Mouse (Mus musculus): ENCODE measurements around the gene 1700061G19Rik. TPM values are rescaled to one million over a fixed set of nuclear protein-coding genes. Genes with fewer than 3 reads are reported as not detected.
"Not testable (repeated sequence)": the region's sequence is repeated elsewhere in the genome, so short reads cannot be mapped to it uniquely, and the experiment has no call there.

The 1700061G19Rik gene
- polyA plus RNA-seq, 1 experiment from 2014 or later = 0.41 TPM

DNA sequence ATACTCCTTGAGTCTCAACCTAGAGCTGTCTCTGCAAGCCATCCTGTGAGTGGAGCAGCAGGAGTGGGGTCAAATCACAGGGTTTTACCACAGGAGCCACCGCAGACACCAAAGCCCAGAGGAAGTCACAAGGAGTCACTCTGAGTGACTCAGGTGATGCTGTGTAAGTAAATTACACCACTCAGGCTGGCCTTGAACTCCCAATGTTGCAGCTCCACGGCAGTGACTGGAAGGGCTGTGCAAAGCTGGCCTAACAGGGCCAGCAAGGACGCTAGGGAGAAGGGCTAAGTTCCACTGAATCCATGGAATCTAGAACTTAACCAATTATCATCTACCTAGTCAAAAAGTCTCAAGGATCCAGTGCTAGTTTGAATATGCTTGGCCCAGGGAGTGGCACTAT, 30.9 kb downstream of the 1700061G19Rik start:
- no peaks in the 10 kb centered on the region for H3K9me3 ChIP-seq (ENCODE audit: control insufficient read depth, low read length)
- H3K36me3 ChIP-seq (replicated peaks; ENCODE audit: control insufficient read depth, insufficient read depth) = peaks cover 61% of the 10 kb centered on the region
- no peak overlapping the region for H3K4me3 ChIP-seq (replicated peaks; ENCODE audit: low read length)
- H3K4me1 ChIP-seq (replicated peaks; ENCODE audit: control insufficient read depth, insufficient read depth, low read length) = no peaks in the 10 kb centered on the region
- no peak overlapping the region for H3K4me2 ChIP-seq (replicated peaks)
- H3K27me3 ChIP-seq (ENCODE audit: control insufficient read depth, insufficient read depth, low read length) = no peaks in the 10 kb centered on the region
- H3K9ac ChIP-seq = no peak overlapping the region
- H3K27ac ChIP-seq = no peak overlapping the region
- DNase-seq (ENCODE audit: low spot score) (no peak), ATAC-seq (ENCODE audit: low FRiP score) (no peak)
- WGBS = 93% methylated on average over 3 of the region's 3 CpGs

DNA sequence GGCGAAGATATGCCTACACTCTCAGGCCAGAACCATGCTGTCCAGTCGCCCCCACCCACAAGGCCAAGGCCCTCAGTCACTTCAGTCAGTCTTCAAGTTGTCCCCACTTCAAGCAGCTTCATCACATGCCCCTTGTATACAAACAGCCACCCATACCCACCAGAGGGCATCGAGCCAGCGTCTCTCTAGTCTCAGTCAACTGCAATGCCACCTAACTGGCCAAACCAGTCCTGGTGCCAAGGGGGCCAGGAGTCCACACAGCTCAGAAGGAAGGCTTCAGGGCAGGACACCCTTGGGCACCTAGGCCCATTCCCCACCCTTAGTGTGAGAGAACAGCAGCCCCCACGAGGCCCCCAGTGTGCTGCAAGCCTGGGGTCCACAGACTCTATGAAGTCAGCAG, 31.8 kb downstream of the 1700061G19Rik start:
- 93% methylated on average over 5 of the region's 5 CpGs for WGBS
- Histone ChIP-seq H3K4me2 (replicated peaks) (no peak overlapping the region), H3K4me3 (replicated peaks; ENCODE audit: low read length) (no peak overlapping the region), H3K27ac (no peak overlapping the region), H3K4me1 (replicated peaks; ENCODE audit: control insufficient read depth, insufficient read depth, low read length) (no peaks in the 10 kb centered on the region), H3K27me3 (ENCODE audit: control insufficient read depth, insufficient read depth, low read length) (no peaks in the 10 kb centered on the region), H3K9me3 (ENCODE audit: control insufficient read depth, low read length) (no peaks in the 10 kb centered on the region), H3K36me3 (replicated peaks; ENCODE audit: control insufficient read depth, insufficient read depth) (peaks cover 61% of the 10 kb centered on the region), H3K9ac (no peak overlapping the region)
- ATAC-seq (ENCODE audit: low FRiP score) (no peak), DNase-seq (ENCODE audit: low spot score) (no peak)

DNA sequence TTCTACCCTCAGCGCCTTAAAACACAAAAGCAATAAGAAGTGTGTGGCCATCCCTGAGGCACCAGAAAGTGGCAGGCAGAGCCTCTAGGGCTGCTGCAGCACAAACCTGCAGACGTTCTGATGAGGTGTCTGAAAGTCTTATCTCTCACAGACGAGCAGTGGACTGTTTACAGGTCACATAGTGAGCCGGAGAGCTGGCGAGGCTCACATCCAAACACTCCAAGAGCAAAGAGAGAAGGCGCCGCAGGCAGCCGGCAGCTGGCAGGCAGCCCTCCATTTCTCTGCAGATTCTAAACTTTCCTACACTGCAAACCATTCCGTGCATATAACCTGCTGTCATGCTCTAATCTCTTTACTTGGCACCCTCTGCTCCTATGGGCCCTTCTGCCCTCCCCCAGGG, 32.6 kb downstream of the 1700061G19Rik start:
- Histone ChIP-seq H3K27ac (no peak overlapping the region), H3K4me1 (replicated peaks; ENCODE audit: control insufficient read depth, insufficient read depth, low read length) (no peaks in the 10 kb centered on the region), H3K9me3 (ENCODE audit: control insufficient read depth, low read length) (no peaks in the 10 kb centered on the region), H3K36me3 (replicated peaks; ENCODE audit: control insufficient read depth, insufficient read depth) (peaks cover 59% of the 10 kb centered on the region), H3K4me2 (replicated peaks) (no peak overlapping the region), H3K4me3 (replicated peaks; ENCODE audit: low read length) (no peak overlapping the region), H3K9ac (no peak overlapping the region), H3K27me3 (ENCODE audit: control insufficient read depth, insufficient read depth, low read length) (no peaks in the 10 kb centered on the region)
- 82% methylated on average over 9 of the region's 9 CpGs for WGBS
- DNase-seq (ENCODE audit: low spot score) (no peak), ATAC-seq (ENCODE audit: low FRiP score) (no peak)

DNA sequence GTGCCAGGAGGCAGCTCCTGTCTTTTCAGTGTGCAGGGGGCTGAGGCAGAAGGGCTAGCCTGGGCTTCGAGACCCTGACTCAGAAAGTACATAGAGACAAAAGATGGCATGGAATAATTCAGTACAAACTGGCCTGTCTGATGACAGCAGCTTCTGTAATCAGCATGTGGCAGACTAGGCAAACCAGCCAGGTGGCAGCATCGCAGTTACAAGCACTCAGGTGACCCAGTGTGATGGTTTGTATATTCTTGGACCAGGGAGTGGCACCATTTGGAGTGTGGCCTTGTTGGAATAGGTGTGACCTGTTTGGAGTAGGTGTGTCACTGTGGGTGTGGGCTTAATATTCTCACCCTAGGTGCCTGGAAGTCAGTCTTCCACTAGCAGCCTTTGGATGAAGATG, 34.5 kb downstream of the 1700061G19Rik start:
- H3K4me1 ChIP-seq (replicated peaks; ENCODE audit: control insufficient read depth, insufficient read depth, low read length); H3K9me3 ChIP-seq (ENCODE audit: control insufficient read depth, low read length); H3K27me3 ChIP-seq (ENCODE audit: control insufficient read depth, insufficient read depth, low read length); DNase-seq (ENCODE audit: low spot score); ATAC-seq (ENCODE audit: low FRiP score); H3K27ac ChIP-seq; H3K4me3 ChIP-seq (replicated peaks; ENCODE audit: low read length); H3K4me2 ChIP-seq (replicated peaks); H3K9ac ChIP-seq: not testable (repeated sequence)
- 83% methylated on average over 2 of the region's 2 CpGs for WGBS
- H3K36me3 ChIP-seq (replicated peaks; ENCODE audit: control insufficient read depth, insufficient read depth) = peaks cover 56% of the 10 kb centered on the region

DNA sequence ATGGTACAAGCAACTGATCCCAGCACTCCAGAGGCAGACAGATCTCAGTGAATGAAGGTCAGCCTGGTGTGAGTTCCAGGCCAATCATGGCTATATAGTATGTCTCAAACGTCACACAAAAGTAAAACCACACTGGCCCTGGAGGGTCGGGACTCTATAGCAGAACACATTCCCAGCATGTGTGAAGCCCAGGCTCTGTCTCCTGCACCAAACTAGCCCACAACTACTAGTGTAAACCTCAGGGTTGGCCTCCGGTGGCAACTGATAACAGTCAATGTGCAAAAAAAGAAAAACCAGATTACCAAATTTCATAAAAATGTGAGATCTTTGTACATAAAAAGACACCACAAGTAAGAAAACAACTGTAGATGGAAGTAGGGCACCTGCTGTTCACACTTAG, 37.7 kb downstream of the 1700061G19Rik start:
- no peak overlapping the region for H3K4me2 ChIP-seq (replicated peaks)
- peaks cover 67% of the 10 kb centered on the region for H3K36me3 ChIP-seq (replicated peaks; ENCODE audit: control insufficient read depth, insufficient read depth)
- H3K9me3 ChIP-seq (ENCODE audit: control insufficient read depth, low read length) = no peaks in the 10 kb centered on the region
- no peaks in the 10 kb centered on the region for H3K4me1 ChIP-seq (replicated peaks; ENCODE audit: control insufficient read depth, insufficient read depth, low read length)
- no peak overlapping the region for H3K9ac ChIP-seq
- 92% methylated on average over 3 of the region's 3 CpGs for WGBS
- no peak for DNase-seq (ENCODE audit: low spot score)
- H3K4me3 ChIP-seq (replicated peaks; ENCODE audit: low read length) = no peak overlapping the region
- no peak overlapping the region for H3K27ac ChIP-seq
- H3K27me3 ChIP-seq (ENCODE audit: control insufficient read depth, insufficient read depth, low read length) = no peaks in the 10 kb centered on the region
- no peak for ATAC-seq (ENCODE audit: low FRiP score)

DNA sequence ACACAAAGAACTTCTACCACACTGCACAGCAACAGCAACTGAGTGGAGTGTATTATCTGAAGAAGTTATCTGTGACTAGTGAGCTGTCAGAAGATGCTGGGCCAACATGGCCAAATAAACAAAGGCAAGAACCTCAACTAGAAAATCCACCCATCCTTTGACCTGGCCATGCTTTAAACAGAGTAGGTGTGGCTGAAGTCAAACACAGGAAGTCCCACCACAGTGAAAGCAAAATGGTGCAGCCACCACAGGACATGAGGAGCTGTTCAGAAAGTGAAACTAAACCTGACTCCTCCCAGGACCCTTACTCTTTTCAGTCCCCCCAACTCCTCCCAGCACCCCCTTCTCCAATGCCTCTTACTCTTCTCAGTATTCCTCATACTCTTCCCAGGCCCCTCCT, 38.2 kb downstream of the 1700061G19Rik start:
- H3K4me3 ChIP-seq (replicated peaks; ENCODE audit: low read length) = no peak overlapping the region
- no peaks in the 10 kb centered on the region for H3K4me1 ChIP-seq (replicated peaks; ENCODE audit: control insufficient read depth, insufficient read depth, low read length)
- DNase-seq (ENCODE audit: low spot score) (no peak), ATAC-seq (ENCODE audit: low FRiP score) (no peak)
- no peak overlapping the region for H3K4me2 ChIP-seq (replicated peaks)
- H3K36me3 ChIP-seq (replicated peaks; ENCODE audit: control insufficient read depth, insufficient read depth) = peaks cover 68% of the 10 kb centered on the region
- no peak overlapping the region for H3K27ac ChIP-seq
- H3K9ac ChIP-seq = no peak overlapping the region
- H3K9me3 ChIP-seq (ENCODE audit: control insufficient read depth, low read length) = no peaks in the 10 kb centered on the region
- H3K27me3 ChIP-seq (ENCODE audit: control insufficient read depth, insufficient read depth, low read length) = no peaks in the 10 kb centered on the region

DNA sequence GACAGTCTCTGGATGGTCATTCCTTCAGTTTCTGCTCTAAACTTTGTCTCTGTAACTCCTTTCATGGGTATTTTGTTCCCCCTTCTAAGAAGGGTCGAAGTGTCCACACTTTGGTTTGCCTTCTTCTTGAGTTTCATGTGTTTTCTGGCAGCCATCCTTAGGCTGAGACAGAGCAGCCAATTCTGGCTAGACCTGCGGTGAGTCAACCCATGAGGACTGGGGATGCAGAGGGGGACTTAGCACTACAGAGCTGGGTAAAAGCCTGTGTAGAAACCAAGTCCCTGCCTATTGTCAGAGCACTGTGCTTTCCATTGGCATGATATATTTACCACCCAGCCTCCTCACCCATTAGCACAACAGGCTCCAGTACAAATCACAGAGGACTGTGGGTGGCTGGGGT, 41.9 kb downstream of the 1700061G19Rik start:
- peaks cover 74% of the 10 kb centered on the region for H3K36me3 ChIP-seq (replicated peaks; ENCODE audit: control insufficient read depth, insufficient read depth)
- 94% methylated on average over 2 of the region's 2 CpGs for WGBS
- no peaks in the 10 kb centered on the region for H3K27me3 ChIP-seq (ENCODE audit: control insufficient read depth, insufficient read depth, low read length)
- H3K9me3 ChIP-seq (ENCODE audit: control insufficient read depth, low read length) = no peaks in the 10 kb centered on the region
- no peak overlapping the region for H3K4me2 ChIP-seq (replicated peaks)
- no peaks in the 10 kb centered on the region for H3K4me1 ChIP-seq (replicated peaks; ENCODE audit: control insufficient read depth, insufficient read depth, low read length)
- H3K27ac ChIP-seq = no peak overlapping the region
- DNase-seq (ENCODE audit: low spot score) (no peak), ATAC-seq (ENCODE audit: low FRiP score) (no peak)
- H3K9ac ChIP-seq = no peak overlapping the region
- H3K4me3 ChIP-seq (replicated peaks; ENCODE audit: low read length) = no peak overlapping the region

DNA sequence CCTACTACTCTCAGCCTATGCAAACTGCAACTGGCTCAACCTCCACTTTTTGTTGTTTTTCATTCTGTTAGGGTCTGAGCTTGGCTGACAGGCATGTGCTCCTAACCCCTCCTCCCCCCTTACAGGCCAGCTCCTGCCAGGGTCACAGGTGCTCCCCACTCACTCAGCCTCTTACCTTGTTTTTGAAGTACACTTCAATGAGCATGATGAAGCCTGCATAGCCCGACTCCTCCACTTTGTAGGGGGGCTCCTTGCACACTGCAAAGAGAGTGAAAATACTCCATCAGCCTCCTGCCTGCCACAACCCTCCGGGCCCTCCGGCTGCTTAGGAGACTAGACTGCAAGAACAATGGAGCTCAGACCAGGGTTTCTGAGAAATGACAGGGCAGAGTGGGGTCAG, 44.4 kb downstream of the 1700061G19Rik start:
- Histone ChIP-seq H3K4me3 (replicated peaks; ENCODE audit: low read length) (no peak overlapping the region), H3K4me1 (replicated peaks; ENCODE audit: control insufficient read depth, insufficient read depth, low read length) (no peaks in the 10 kb centered on the region), H3K9ac (no peak overlapping the region), H3K9me3 (ENCODE audit: control insufficient read depth, low read length) (no peaks in the 10 kb centered on the region), H3K4me2 (replicated peaks) (no peak overlapping the region), H3K27me3 (ENCODE audit: control insufficient read depth, insufficient read depth, low read length) (no peaks in the 10 kb centered on the region), H3K36me3 (replicated peaks; ENCODE audit: control insufficient read depth, insufficient read depth) (peaks cover 71% of the 10 kb centered on the region), H3K27ac (no peak overlapping the region)
- no peak for DNase-seq (ENCODE audit: low spot score)
- ATAC-seq (ENCODE audit: low FRiP score) = no peak
- WGBS = 84% methylated on average over 3 of the region's 3 CpGs

DNA sequence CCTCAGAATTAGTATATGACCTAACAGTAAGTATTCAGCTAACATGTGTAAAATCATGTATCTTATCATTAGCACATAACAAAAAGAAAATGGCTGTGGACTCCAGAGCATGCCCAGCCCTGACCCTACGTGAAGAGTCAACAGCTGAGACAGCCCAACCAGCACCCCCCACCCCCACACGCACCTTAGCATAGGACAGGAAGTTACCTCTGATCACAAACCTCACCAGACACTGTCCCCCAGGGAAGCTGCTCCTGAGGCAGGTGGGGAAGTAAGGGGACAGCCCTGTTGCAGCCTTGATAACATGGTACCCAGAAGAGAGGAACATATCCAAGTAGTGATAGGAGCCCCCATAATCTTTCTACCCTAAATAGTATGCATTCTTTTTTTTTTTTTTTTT, 50.7 kb downstream of the 1700061G19Rik start:
- H3K9me3 ChIP-seq (ENCODE audit: control insufficient read depth, low read length) = no peaks in the 10 kb centered on the region
- no peak overlapping the region for H3K4me3 ChIP-seq (replicated peaks; ENCODE audit: low read length)
- ATAC-seq (ENCODE audit: low FRiP score) (no peak), DNase-seq (ENCODE audit: low spot score) (no peak)
- no peak overlapping the region for H3K9ac ChIP-seq
- H3K4me2 ChIP-seq (replicated peaks) = no peak overlapping the region
- H3K4me1 ChIP-seq (replicated peaks; ENCODE audit: control insufficient read depth, insufficient read depth, low read length) = 0 out of 2 replicates have a peak, but pooled peaks cover 8% of the 10 kb centered on the region
- H3K27me3 ChIP-seq (ENCODE audit: control insufficient read depth, insufficient read depth, low read length) = no peaks in the 10 kb centered on the region
- no peak overlapping the region for H3K27ac ChIP-seq
- peaks cover 39% of the 10 kb centered on the region for H3K36me3 ChIP-seq (replicated peaks; ENCODE audit: control insufficient read depth, insufficient read depth)
- WGBS = 90% methylated on average over 2 of the region's 2 CpGs

DNA sequence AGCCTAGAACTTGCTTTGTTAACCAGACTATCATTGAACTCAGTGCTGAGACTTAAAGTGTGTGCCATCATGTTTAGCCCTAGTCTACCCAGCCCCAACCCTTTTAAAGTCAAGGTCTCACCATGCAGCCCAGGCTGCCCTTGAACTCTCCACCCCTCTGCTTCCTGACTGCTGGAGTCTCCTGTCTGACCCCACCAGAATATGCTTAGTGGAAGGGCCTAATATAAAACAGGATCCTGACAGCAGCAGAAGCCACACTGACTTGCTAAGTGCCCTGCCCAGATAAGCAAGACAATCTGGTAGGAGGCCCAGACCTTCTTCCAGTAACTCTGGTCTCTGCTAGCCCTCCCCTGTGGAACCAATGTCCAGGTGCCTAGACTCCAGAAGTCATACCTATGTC, 53.8 kb downstream of the 1700061G19Rik start:
- Histone ChIP-seq H3K4me1 (replicated peaks; ENCODE audit: control insufficient read depth, insufficient read depth, low read length) (peaks cover 35% of the 10 kb centered on the region), H3K36me3 (replicated peaks; ENCODE audit: control insufficient read depth, insufficient read depth) (peaks cover 27% of the 10 kb centered on the region), H3K27ac (no peak overlapping the region), H3K9me3 (ENCODE audit: control insufficient read depth, low read length) (no peaks in the 10 kb centered on the region), H3K4me2 (replicated peaks) (no peak overlapping the region), H3K27me3 (ENCODE audit: control insufficient read depth, insufficient read depth, low read length) (no peaks in the 10 kb centered on the region), H3K4me3 (replicated peaks; ENCODE audit: low read length) (no peak overlapping the region), H3K9ac (no peak overlapping the region)
- ATAC-seq (ENCODE audit: low FRiP score) = no peak
- DNase-seq (ENCODE audit: low spot score) = no peak

Data from hindbrain, embryonic 14.5 days (tissue).